Mouse (Mus musculus): ENCODE measurements around the gene Cox4i2. TPM values are rescaled to one million over a fixed set of nuclear protein-coding genes. Genes with fewer than 3 reads are reported as not detected.

Gene Cox4i2
- 13.4 and 29.9 TPM in 2 replicates for total RNA-seq (2014; rRNA removed; ENCODE audit: low replicate concordance)
- polyA plus RNA-seq (2015; fragmentation: Nextera tagmentation; extraction: Ambion mirVana) = 17.0 and 21.4 TPM in 2 replicates

DNA sequence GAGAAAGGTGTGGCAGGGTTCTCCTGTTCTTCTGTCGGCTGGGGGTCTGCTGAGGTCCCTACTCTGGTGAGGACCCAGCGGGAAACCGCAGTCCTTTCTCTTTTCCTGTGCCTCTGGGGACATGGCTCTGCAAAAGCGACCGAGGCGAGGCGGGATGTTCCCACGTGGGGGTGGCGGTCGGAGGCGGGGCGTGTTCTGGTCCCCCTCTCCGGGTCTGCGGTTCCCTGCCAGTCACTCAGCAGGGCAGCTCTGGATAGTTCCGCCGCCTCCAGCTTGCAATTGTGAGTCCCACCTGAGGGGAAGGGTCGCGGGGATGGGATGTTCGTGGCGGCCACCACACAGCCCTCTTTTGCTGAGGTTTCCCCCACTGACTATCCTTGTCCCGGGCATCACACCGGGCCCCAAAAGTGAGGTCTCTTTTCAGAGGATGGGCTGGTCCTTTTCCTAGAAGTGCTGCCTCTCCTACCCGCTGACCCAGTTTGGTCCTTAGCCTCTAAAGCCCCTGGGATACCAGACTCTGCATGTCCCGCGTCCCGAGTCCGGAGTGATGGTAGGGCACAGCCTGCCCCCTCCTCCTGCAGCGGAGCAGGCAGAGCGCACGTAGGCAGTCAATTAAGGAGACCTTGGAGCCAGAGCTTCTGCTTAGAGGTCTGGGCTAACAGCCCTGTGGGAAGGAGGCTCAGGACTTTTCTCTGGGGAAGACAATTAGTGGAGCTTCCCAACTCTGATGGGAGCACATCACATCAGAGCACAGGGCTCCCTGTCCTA lies at the start of gene Cox4i2:
TSS of gene Cox4i2 (plus strand) at position 230 of the 768 bp plus-strand sequence.
- ATAC-seq (ENCODE audit: insufficient read depth, low read depth) = peak; percentile 36; the same call in 1 of the 2 replicates
- no peak for DNase-seq (ENCODE audit: low spot score)

DNA sequence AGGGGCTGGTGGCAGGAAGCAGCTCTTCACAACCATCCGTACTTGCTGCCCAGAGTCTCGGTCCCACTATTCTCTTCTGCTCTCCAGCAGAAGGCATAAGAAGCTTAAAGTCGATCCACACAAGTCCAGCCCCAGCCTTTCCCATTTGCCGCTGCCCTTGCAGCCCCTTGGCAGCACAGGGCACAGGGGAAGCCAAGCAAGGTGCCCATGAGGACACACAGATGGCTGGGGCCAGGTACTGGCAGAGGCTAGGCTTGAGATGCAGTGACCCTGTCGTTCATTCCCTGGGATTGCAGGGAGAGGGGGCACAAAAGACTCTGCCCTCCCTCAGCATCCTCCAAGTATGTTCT lies 49.7 kb upstream of the Cox4i2 start:
- Histone ChIP-seq H3K27me3 (ENCODE audit: control insufficient read depth, insufficient read depth, low read length) (no peaks in the 10 kb centered on the region), H3K36me3 (replicated peaks; ENCODE audit: control insufficient read depth, insufficient read depth, low read length) (peaks cover 66% of the 10 kb centered on the region), H3K4me1 (ENCODE audit: control insufficient read depth, insufficient read depth) (peaks cover 16% of the 10 kb centered on the region), H3K9ac (replicated peaks; ENCODE audit: low read depth, low read length) (no peak overlapping the region), H3K4me2 (ENCODE audit: low read depth, low read length) (no peak overlapping the region), H3K27ac (ENCODE audit: low read depth) (no peak overlapping the region), H3K9me3 (replicated peaks; ENCODE audit: control insufficient read depth, low read length) (no peaks in the 10 kb centered on the region), H3K4me3 (ENCODE audit: low read depth, low read length) (no peak overlapping the region)
- no peak for TF ChIP-seq CTCF (IDR thresholded peaks at IDR 0.05; ENCODE audit: low read depth)
- no peak for TF ChIP-seq EP300 (IDR thresholded peaks at IDR 0.05; ENCODE audit: low read depth)
- ATAC-seq (ENCODE audit: insufficient read depth, low read depth) (no peak), DNase-seq (ENCODE audit: low spot score) (no peak)
- 72% methylated on average over 5 of the region's 5 CpGs for WGBS

More for the DNA sequence above, at the start of gene Cox4i2:
- Histone ChIP-seq H3K4me1 (ENCODE audit: control insufficient read depth, insufficient read depth) (peaks cover 23% of the 10 kb centered on the region), H3K36me3 (replicated peaks; ENCODE audit: control insufficient read depth, insufficient read depth, low read length) (no peaks in the 10 kb centered on the region), H3K27me3 (ENCODE audit: control insufficient read depth, insufficient read depth, low read length) (no peaks in the 10 kb centered on the region), H3K9me3 (replicated peaks; ENCODE audit: control insufficient read depth, low read length) (no peaks in the 10 kb centered on the region), H3K9ac (replicated peaks; ENCODE audit: low read depth, low read length) (peak within 1 kb of the TSS; percentile 45; the same call in 1 of the 2 replicates), H3K4me2 (ENCODE audit: low read depth, low read length) (peak within 1 kb of the TSS; percentile 67), H3K27ac (ENCODE audit: low read depth) (peak within 1 kb of the TSS; percentile 34), H3K4me3 (ENCODE audit: low read depth, low read length) (peak within 1 kb of the TSS; percentile 45)
- TF ChIP-seq EP300 (IDR thresholded peaks at IDR 0.05; ENCODE audit: low read depth) (no peak), CTCF (IDR thresholded peaks at IDR 0.05; ENCODE audit: low read depth) (no peak)
- 7% methylated on average over 30 of the region's 30 CpGs for WGBS

DNA sequence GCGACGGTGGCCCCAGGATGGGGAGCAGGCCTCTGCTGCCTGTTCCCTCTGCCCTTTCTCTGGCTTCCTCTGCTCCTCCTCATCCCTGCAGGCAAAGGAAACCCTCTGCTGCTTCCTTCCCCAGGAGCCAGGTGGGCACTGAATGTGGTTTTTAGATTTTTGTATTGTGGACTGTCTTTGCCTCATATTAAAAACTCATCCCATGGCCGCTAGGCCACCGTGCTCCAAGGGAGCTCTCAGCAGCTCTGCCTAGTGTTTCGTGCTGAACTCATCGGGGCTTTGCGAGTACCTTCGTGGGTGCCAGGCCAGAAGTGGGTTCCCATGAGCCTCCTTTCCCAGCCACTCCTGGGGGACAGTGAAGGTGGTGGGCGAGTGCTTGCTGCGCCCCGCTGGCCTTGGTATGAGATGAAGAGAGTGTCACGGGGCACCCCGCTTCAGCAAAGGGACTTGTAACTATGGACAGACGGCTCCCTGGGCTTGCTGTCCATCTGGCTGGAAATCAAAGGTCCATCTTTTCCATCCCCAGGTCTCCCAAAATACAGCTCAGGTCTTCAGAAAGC lies 49.1 kb upstream of the Cox4i2 start:
- H3K9me3 ChIP-seq (replicated peaks; ENCODE audit: control insufficient read depth, low read length) = no peaks in the 10 kb centered on the region
- ATAC-seq (ENCODE audit: insufficient read depth, low read depth) (no peak), DNase-seq (ENCODE audit: low spot score) (no peak)
- peaks cover 66% of the 10 kb centered on the region for H3K36me3 ChIP-seq (replicated peaks; ENCODE audit: control insufficient read depth, insufficient read depth, low read length)
- no peak overlapping the region for H3K4me3 ChIP-seq (ENCODE audit: low read depth, low read length)
- no peaks in the 10 kb centered on the region for H3K27me3 ChIP-seq (ENCODE audit: control insufficient read depth, insufficient read depth, low read length)
- WGBS = 91% methylated on average over 14 of the region's 14 CpGs
- no peak overlapping the region for H3K4me2 ChIP-seq (ENCODE audit: low read depth, low read length)
- H3K4me1 ChIP-seq (ENCODE audit: control insufficient read depth, insufficient read depth) = peaks cover 16% of the 10 kb centered on the region
- no peak overlapping the region for H3K9ac ChIP-seq (replicated peaks; ENCODE audit: low read depth, low read length)
- no peak overlapping the region for H3K27ac ChIP-seq (ENCODE audit: low read depth)
- TF ChIP-seq EP300 (IDR thresholded peaks at IDR 0.05; ENCODE audit: low read depth) (no peak), CTCF (IDR thresholded peaks at IDR 0.05; ENCODE audit: low read depth) (no peak)

DNA sequence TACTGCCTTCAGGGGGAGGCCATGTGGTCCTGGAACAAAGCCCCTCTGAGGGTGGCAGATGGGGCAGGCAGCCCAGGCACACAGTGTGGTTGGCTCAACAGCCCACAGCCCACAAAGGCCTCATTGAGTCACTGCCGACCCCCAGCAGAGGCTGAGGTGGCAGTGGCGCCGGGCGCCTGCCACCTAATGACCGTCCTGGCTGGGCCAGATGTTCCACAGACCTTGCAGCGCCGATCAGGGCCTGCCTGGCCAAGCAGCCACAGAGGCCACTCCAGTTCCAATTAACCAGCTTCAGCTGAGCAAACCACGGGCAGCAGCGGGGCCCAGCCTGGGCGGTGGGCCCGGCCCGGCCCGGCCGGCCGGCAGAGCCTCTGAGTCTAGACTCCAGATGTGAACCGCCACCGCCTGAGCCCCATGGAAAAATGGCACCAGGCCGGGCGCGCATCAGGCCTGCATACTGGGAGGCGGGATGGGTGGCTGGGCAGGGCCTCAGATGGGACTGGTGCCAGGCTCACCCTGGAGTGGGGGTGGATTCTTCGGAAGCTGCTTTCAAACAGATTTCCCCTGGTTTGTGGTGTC lies 47.9 kb upstream of the Cox4i2 start:
- H3K36me3 ChIP-seq (replicated peaks; ENCODE audit: control insufficient read depth, insufficient read depth, low read length) = peaks cover 54% of the 10 kb centered on the region
- no peak overlapping the region for H3K4me3 ChIP-seq (ENCODE audit: low read depth, low read length)
- 76% methylated on average over 22 of the region's 22 CpGs for WGBS
- peak overlapping the region; percentile 92 for H3K27ac ChIP-seq (ENCODE audit: low read depth)
- H3K9me3 ChIP-seq (replicated peaks; ENCODE audit: control insufficient read depth, low read length) = no peaks in the 10 kb centered on the region
- H3K27me3 ChIP-seq (ENCODE audit: control insufficient read depth, insufficient read depth, low read length) = no peaks in the 10 kb centered on the region
- TF ChIP-seq CTCF (IDR thresholded peaks at IDR 0.05; ENCODE audit: low read depth) (no peak), EP300 (IDR thresholded peaks at IDR 0.05; ENCODE audit: low read depth) (no peak)
- H3K4me2 ChIP-seq (ENCODE audit: low read depth, low read length) = no peak overlapping the region
- DNase-seq (ENCODE audit: low spot score) (no peak), ATAC-seq (ENCODE audit: insufficient read depth, low read depth) (no peak)
- H3K9ac ChIP-seq (replicated peaks; ENCODE audit: low read depth, low read length) = no peak overlapping the region
- peaks cover 16% of the 10 kb centered on the region for H3K4me1 ChIP-seq (ENCODE audit: control insufficient read depth, insufficient read depth)

DNA sequence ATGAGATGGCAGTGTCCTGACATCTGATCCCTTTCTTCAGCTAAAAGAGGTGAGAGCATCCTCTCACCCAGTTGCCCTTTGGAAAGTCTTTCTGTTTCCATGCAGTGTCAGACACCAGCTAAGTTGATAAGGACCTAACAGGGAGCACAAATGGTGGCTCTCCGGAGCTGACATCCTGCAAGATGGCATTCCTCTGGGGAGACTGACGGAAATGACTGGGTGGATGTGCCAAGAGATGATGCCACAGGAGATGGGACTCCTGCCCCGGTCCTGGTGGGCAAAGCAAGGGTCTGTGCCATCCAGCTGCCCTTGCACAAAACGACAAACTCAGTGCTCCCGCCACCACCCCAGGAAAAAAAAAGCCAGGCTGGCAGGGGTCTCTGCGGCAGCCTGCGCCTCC lies 46.8 kb upstream of the Cox4i2 start:
- Histone ChIP-seq H3K9me3 (replicated peaks; ENCODE audit: control insufficient read depth, low read length) (no peaks in the 10 kb centered on the region), H3K36me3 (replicated peaks; ENCODE audit: control insufficient read depth, insufficient read depth, low read length) (peaks cover 43% of the 10 kb centered on the region), H3K4me1 (ENCODE audit: control insufficient read depth, insufficient read depth) (peaks cover 16% of the 10 kb centered on the region), H3K4me3 (ENCODE audit: low read depth, low read length) (peak overlapping the region; percentile 55), H3K27me3 (ENCODE audit: control insufficient read depth, insufficient read depth, low read length) (no peaks in the 10 kb centered on the region), H3K27ac (ENCODE audit: low read depth) (peak overlapping the region; percentile 92), H3K9ac (replicated peaks; ENCODE audit: low read depth, low read length) (peak overlapping the region; percentile 54), H3K4me2 (ENCODE audit: low read depth, low read length) (peak overlapping the region; percentile 76)
- ATAC-seq (ENCODE audit: insufficient read depth, low read depth) = peak; percentile 2; the same call in 1 of the 2 replicates
- TF ChIP-seq EP300 (IDR thresholded peaks at IDR 0.05; ENCODE audit: low read depth) = no peak
- TF ChIP-seq CTCF (IDR thresholded peaks at IDR 0.05; ENCODE audit: low read depth) = no peak
- WGBS = 17% methylated on average over 7 of the region's 7 CpGs
- DNase-seq (ENCODE audit: low spot score) = no peak
